Mouse (Mus musculus): ENCODE results near the gene Tex37. TPM values are rescaled to one million over a fixed set of nuclear protein-coding genes. Genes with fewer than 3 reads are reported as not detected.

Tex37 gene
- polyA plus RNA-seq, 1 experiment from 2014 or later: not detected

DNA sequence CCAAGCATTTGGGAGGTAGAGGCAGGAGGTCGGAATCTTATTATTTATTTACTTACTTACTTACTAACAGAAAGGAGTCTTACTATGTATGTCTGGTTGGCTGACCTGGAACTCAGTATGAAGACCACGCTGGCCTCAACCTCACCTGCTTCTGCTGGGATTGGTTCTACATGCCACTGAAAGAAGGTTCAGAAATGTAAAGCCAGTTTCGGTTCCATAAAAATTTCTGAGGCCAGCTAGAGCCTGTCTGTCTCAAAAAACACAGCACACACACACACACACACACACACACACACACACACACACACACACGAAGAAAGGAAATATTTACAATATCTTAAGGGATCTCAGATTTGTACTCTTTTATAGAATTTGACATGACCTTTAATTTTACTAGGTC is 8.4 kb downstream of the Tex37 start:
- Histone ChIP-seq H3K9ac (ENCODE audit: low read length) (no peak overlapping the region), H3K4me2 (ENCODE audit: low read depth, low read length, severe bottlenecking) (no peak overlapping the region), H3K4me1 (replicated peaks; ENCODE audit: control insufficient read depth, insufficient read depth, low read length) (no peaks in the 10 kb centered on the region), H3K9me3 (ENCODE audit: control insufficient read depth, low read length) (no peaks in the 10 kb centered on the region), H3K27me3 (ENCODE audit: control insufficient read depth, insufficient read depth, low read length) (peaks cover 4% of the 10 kb centered on the region; the same call in 1 of the 2 replicates), H3K36me3 (ENCODE audit: control insufficient read depth, insufficient read depth, low read length) (no peaks in the 10 kb centered on the region; the same call in 1 of the 2 replicates), H3K4me3 (ENCODE audit: low read depth, low read length) (no peak overlapping the region), H3K27ac (ENCODE audit: low read depth, low read length) (no peak overlapping the region)
- DNase-seq (ENCODE audit: low spot score) (no peak), ATAC-seq (replicated peaks; ENCODE audit: low FRiP score) (no peak)
- WGBS: 79% methylated on average over 4 of the region's 4 CpGs

DNA sequence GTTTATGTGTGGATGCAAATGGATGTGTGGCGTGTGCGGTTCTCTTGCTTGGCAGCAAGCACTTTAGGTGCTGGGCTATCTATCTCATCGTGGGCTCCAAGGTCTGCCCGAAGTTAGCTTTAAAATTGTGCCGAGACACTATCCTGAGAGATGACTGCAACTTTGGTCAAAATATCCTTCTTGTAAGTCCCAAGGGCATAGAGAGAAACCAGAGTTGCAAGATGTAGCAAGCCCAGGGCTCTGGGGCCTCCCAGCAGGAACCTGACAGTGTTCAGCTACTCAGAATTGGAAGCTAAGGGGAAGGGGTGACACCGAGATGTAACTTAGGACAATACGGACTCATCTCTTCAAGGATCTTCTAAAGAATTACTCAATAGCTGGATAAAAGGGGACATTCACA is 9.2 kb downstream of the Tex37 start:
- ATAC-seq (replicated peaks; ENCODE audit: low FRiP score) (no peak), DNase-seq (ENCODE audit: low spot score) (no peak)
- H3K9ac ChIP-seq (ENCODE audit: low read length): no peak overlapping the region
- peaks cover 4% of the 10 kb centered on the region; the same call in 1 of the 2 replicates for H3K27me3 ChIP-seq (ENCODE audit: control insufficient read depth, insufficient read depth, low read length)
- H3K36me3 ChIP-seq (ENCODE audit: control insufficient read depth, insufficient read depth, low read length): no peaks in the 10 kb centered on the region; the same call in 1 of the 2 replicates
- no peak overlapping the region for H3K27ac ChIP-seq (ENCODE audit: low read depth, low read length)
- 94% methylated on average over 7 of the region's 7 CpGs for WGBS
- H3K4me2 ChIP-seq (ENCODE audit: low read depth, low read length, severe bottlenecking): no peak overlapping the region
- no peaks in the 10 kb centered on the region for H3K9me3 ChIP-seq (ENCODE audit: control insufficient read depth, low read length)
- no peaks in the 10 kb centered on the region for H3K4me1 ChIP-seq (replicated peaks; ENCODE audit: control insufficient read depth, insufficient read depth, low read length)
- no peak overlapping the region for H3K4me3 ChIP-seq (ENCODE audit: low read depth, low read length)

DNA sequence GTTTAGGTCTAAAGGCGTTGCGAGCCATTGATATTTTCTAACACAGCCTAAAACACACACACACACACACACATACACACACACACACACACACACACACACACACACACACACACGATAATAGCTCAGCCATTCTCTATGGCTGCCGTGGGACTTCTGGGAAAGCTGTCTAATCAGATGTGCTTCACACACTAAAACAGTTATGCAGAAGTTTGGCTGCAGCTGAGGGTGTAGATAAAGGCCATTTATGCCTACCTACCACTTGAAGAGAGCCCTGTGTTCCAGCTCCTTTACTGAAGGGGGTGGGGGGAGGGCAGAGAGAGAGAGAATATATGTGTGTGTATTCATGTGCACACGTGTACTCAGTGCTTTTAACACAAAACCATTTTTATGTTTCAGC is 15.0 kb downstream of the Tex37 start:
- H3K9ac ChIP-seq (ENCODE audit: low read length): no peak overlapping the region
- no peak for DNase-seq (ENCODE audit: low spot score)
- no peaks in the 10 kb centered on the region for H3K27me3 ChIP-seq (ENCODE audit: control insufficient read depth, insufficient read depth, low read length)
- H3K4me1 ChIP-seq (replicated peaks; ENCODE audit: control insufficient read depth, insufficient read depth, low read length): no peaks in the 10 kb centered on the region; the same call in 1 of the 2 replicates
- H3K36me3 ChIP-seq (ENCODE audit: control insufficient read depth, insufficient read depth, low read length): no peaks in the 10 kb centered on the region; the same call in 1 of the 2 replicates
- no peak overlapping the region for H3K4me3 ChIP-seq (ENCODE audit: low read depth, low read length)
- WGBS: 90% methylated on average over 5 of the region's 5 CpGs
- no peak overlapping the region for H3K4me2 ChIP-seq (ENCODE audit: low read depth, low read length, severe bottlenecking)
- no peak for ATAC-seq (replicated peaks; ENCODE audit: low FRiP score)
- H3K9me3 ChIP-seq (ENCODE audit: control insufficient read depth, low read length): no peaks in the 10 kb centered on the region
- H3K27ac ChIP-seq (ENCODE audit: low read depth, low read length): no peak overlapping the region

DNA sequence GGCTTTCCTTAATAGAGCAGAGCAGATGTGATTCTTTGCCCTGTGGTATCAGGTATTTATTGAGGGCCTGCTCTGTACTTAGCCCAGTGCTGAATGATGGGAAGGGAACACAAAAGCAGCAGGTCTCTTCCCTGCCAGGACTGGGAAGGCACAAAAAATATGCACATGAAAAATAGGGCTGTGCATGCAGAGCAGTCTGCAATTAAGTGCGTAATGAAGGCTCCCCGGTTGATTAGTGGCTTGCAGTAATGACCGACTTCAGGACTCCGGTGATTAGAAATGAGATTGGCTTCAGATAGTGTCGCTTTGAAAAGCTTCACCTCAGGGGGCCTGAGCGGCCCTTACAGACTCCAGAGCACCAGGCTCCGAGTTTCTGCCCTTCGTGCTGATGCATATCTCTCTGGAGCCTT is 19.1 kb downstream of the Tex37 start:
- WGBS: 12% methylated on average over 8 of the region's 8 CpGs
- Histone ChIP-seq H3K9ac (ENCODE audit: low read length) (no peak overlapping the region), H3K4me3 (ENCODE audit: low read depth, low read length) (no peak overlapping the region), H3K9me3 (ENCODE audit: control insufficient read depth, low read length) (no peaks in the 10 kb centered on the region), H3K4me1 (replicated peaks; ENCODE audit: control insufficient read depth, insufficient read depth, low read length) (no peaks in the 10 kb centered on the region; the same call in 1 of the 2 replicates), H3K27me3 (ENCODE audit: control insufficient read depth, insufficient read depth, low read length) (no peaks in the 10 kb centered on the region), H3K36me3 (ENCODE audit: control insufficient read depth, insufficient read depth, low read length) (no peaks in the 10 kb centered on the region; the same call in 1 of the 2 replicates), H3K4me2 (ENCODE audit: low read depth, low read length, severe bottlenecking) (no peak overlapping the region), H3K27ac (ENCODE audit: low read depth, low read length) (no peak overlapping the region)
- peak; percentile 72 for ATAC-seq (replicated peaks; ENCODE audit: low FRiP score)
- peak; percentile 63 for DNase-seq (ENCODE audit: low spot score)

DNA sequence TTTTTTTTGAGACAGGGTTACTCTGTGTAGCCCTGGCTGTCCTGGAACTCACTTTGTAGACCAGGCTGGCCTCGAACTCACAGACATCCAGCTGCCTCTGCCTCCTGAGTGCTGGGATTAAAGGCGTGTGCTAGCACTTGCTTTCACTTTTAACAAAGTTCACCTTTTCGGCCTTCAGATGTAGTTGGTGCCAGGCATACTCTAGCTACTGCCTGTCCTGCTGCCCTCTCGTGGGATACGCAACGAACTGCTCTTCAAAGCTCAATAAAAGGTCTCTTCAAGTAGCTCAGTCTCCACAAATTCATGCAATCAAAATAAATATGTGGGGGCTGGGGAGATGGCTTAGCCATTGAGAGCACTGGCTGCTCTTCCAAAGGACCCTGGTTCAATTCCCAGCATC is 20.6 kb downstream of the Tex37 start:
- Histone ChIP-seq H3K27ac (ENCODE audit: low read depth, low read length) (no peak overlapping the region), H3K9ac (ENCODE audit: low read length) (no peak overlapping the region), H3K27me3 (ENCODE audit: control insufficient read depth, insufficient read depth, low read length) (no peaks in the 10 kb centered on the region), H3K4me2 (ENCODE audit: low read depth, low read length, severe bottlenecking) (no peak overlapping the region), H3K4me3 (ENCODE audit: low read depth, low read length) (no peak overlapping the region), H3K9me3 (ENCODE audit: control insufficient read depth, low read length) (no peaks in the 10 kb centered on the region), H3K4me1 (replicated peaks; ENCODE audit: control insufficient read depth, insufficient read depth, low read length) (no peaks in the 10 kb centered on the region; the same call in 1 of the 2 replicates), H3K36me3 (ENCODE audit: control insufficient read depth, insufficient read depth, low read length) (no peaks in the 10 kb centered on the region; the same call in 1 of the 2 replicates)
- DNase-seq (ENCODE audit: low spot score) (no peak), ATAC-seq (replicated peaks; ENCODE audit: low FRiP score) (no peak)
- 80% methylated on average over 6 of the region's 6 CpGs for WGBS

DNA sequence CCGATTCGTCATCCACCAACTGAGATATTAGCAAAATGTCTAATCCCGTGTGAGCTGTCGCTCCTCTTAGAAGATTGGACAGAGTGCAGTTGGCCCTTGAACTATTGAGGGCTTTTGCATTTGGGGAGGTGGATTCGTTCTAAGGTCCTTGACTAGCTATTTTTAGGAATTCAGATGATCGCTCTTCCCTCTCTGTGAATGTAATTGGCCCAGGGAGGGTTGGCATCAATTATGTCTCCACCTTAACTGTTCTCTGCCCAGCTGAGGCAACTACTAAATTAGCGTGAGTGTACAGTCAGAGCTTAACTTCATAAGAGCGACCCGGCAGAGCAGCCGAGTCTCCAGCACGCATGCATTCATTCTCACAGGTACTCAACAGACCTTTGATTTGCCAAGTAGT is 30.7 kb downstream of the Tex37 start:
- DNase-seq (ENCODE audit: low spot score) (no peak), ATAC-seq (replicated peaks; ENCODE audit: low FRiP score) (no peak)
- no peak overlapping the region for H3K9ac ChIP-seq (ENCODE audit: low read length)
- H3K27me3 ChIP-seq (ENCODE audit: control insufficient read depth, insufficient read depth, low read length): no peaks in the 10 kb centered on the region
- no peaks in the 10 kb centered on the region for H3K9me3 ChIP-seq (ENCODE audit: control insufficient read depth, low read length)
- 93% methylated on average over 11 of the region's 11 CpGs for WGBS
- H3K36me3 ChIP-seq (ENCODE audit: control insufficient read depth, insufficient read depth, low read length): peaks cover 9% of the 10 kb centered on the region; the same call in 1 of the 2 replicates
- H3K4me1 ChIP-seq (replicated peaks; ENCODE audit: control insufficient read depth, insufficient read depth, low read length): no peaks in the 10 kb centered on the region
- H3K4me3 ChIP-seq (ENCODE audit: low read depth, low read length): no peak overlapping the region
- H3K27ac ChIP-seq (ENCODE audit: low read depth, low read length): no peak overlapping the region
- no peak overlapping the region for H3K4me2 ChIP-seq (ENCODE audit: low read depth, low read length, severe bottlenecking)

DNA sequence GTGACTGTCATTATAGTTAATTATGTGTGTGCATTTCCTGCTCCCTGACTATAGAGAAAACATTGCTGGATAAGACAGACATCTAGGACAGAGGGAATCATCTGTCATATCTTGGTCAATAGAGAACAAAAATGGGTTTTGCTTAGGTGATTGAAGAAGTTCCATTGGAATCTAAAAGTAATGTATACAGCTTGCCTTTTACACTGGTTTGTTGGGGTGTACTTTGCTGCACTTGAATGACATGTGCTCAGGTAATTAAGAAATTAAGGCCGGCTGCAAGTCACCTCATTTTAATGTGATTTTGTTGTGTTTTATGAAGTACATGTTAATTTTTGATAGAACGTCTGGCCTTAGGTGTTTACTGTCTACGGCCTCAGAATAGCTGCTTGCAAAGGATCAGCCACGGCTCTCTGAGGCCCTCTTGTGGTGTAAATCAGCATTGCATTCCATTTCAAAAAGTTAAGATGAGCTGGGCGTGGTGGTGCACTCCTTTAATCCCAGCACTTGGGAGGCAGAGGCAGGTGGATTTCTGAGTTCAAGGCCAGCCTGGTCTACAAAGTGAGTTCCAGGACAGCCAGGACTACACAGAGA is 37.9 kb downstream of the Tex37 start:
- Histone ChIP-seq H3K36me3 (ENCODE audit: control insufficient read depth, insufficient read depth, low read length) (no peaks in the 10 kb centered on the region), H3K9ac (ENCODE audit: low read length) (no peak overlapping the region), H3K4me1 (replicated peaks; ENCODE audit: control insufficient read depth, insufficient read depth, low read length) (no peaks in the 10 kb centered on the region), H3K4me2 (ENCODE audit: low read depth, low read length, severe bottlenecking) (no peak overlapping the region), H3K27me3 (ENCODE audit: control insufficient read depth, insufficient read depth, low read length) (no peaks in the 10 kb centered on the region), H3K4me3 (ENCODE audit: low read depth, low read length) (no peak overlapping the region), H3K27ac (ENCODE audit: low read depth, low read length) (no peak overlapping the region), H3K9me3 (ENCODE audit: control insufficient read depth, low read length) (no peaks in the 10 kb centered on the region)
- 0 out of 2 replicates have a peak, but pooled peaks have one; percentile 42 for ATAC-seq (replicated peaks; ENCODE audit: low FRiP score)
- 18% methylated on average over 5 of the region's 5 CpGs for WGBS
- peak; percentile 77 for DNase-seq (ENCODE audit: low spot score)

DNA sequence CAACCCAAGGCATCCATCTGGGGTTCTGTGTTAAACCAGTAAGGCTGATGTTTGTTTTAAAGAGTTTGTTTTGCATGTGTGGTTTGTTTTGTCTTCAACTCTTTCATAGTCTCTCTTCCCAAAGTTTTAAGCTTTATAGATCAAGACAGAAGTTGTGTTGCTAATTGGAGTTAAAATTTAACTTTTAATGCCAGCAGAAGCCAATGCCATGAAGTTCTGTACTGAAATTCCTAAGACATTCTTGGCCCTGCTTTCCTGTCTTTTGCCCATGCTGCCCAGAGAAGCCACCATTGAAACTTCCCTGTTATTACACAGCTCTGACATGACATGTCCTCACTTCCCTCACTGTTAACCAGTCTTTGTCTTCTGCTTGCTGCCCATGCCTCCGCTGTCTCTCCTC is 43.7 kb downstream of the Tex37 start:
- 96% methylated on average over 1 of the region's 1 CpGs for WGBS
- ATAC-seq (replicated peaks; ENCODE audit: low FRiP score) (no peak), DNase-seq (ENCODE audit: low spot score) (no peak)
- Histone ChIP-seq H3K9ac (ENCODE audit: low read length) (no peak overlapping the region), H3K27me3 (ENCODE audit: control insufficient read depth, insufficient read depth, low read length) (no peaks in the 10 kb centered on the region), H3K4me1 (replicated peaks; ENCODE audit: control insufficient read depth, insufficient read depth, low read length) (no peaks in the 10 kb centered on the region; the same call in 1 of the 2 replicates), H3K4me2 (ENCODE audit: low read depth, low read length, severe bottlenecking) (no peak overlapping the region), H3K36me3 (ENCODE audit: control insufficient read depth, insufficient read depth, low read length) (no peaks in the 10 kb centered on the region), H3K27ac (ENCODE audit: low read depth, low read length) (no peak overlapping the region), H3K4me3 (ENCODE audit: low read depth, low read length) (no peak overlapping the region), H3K9me3 (ENCODE audit: control insufficient read depth, low read length) (no peaks in the 10 kb centered on the region)

All from forebrain, embryonic 11.5 days (tissue).